Mouse (Mus musculus) fibroblast of lung, adult 2 months (primary cell): ENCODE results near the gene Bivm.

Experiments
- DNase-seq: peaks from one replicate; pipeline ENCODE4 v3.0.0-alpha.2; 2011; ENCODE audit warnings: low read depth

The Bivm gene

DNA sequence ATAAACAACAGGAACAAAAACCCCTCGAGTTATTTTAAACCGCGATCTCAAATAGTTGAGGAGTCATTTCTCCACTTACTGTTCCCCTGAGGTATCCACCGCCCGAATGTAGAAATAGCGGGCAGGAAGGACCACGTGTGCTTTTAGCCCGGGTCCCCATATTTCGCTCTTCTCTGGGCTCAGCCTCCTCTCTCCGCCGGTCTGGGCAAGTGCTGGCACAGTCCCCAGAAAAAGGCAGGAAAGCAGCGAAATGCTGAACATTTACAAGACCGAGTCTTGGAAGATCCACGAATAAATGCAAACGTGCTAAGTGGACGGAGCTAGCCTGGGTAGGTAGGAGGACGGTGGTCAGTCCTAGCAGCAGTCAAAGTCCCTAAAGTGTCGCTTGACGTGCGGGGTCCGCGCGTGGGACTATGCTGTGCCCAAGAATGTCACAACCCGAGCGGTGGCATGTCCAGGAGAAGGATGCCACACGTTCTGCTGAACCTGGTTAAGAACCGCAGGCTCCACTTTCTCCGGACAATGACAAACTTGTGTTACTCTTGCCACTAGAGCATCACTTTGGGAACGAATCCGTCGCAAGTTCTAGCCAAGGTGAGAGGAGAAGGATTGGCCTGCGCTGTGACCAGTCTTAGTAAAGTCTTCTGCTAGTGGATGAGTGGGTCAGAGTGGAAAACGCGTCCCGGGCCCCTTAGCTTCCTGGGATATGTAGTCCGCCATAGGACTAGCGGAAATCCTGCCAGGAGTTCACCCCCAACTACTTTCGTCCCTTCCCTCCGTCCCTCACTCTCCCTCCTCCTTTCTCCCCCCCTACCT, at the start of gene Bivm, which contains the start of gene Kdelc1:
Gene Bivm (plus strand): TSS at position 719 of the 816 bp plus-strand sequence.
Gene Kdelc1 (minus strand): TSS at position 570 of the 816 bp plus-strand sequence.
- DNase-seq = peak; percentile 92

- DNase-seq = no peak
Measured at GRCm38 (mm10) chr1:44101448-44102225, 17.1 kb upstream of the Bivm start.

DNA sequence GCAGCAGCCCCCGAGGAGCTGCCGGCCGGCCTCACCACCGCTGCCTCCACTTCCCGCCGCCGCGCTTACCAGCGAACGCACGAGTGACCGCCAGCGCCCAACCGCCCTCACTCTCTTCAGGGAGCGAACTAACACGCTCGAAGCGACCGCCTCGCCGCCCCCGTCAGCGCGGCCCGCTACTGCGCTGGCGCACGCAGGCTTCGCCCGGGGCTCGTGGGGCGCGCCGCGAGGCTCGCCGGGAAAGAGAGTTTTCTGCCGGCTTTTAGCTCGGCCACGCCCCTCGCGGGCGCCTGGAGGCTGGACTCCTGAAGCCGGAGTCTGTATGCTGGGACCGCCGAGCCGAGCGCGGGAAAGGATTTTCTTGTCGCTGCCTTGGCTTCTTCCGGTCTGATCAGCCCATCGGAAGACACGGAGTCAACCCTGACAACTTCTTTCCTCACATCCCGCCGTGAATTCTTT, 16.5 kb upstream of the Bivm start, which contains the start of gene Tex30:
Gene Tex30 (minus strand): TSS at position 183 of the 459 bp plus-strand sequence.
- peak; percentile 87 for DNase-seq

GRCm38 (mm10) chr1:44102939-44103338, 15.8 kb upstream of the Bivm start:
- DNase-seq = no peak

- no peak for DNase-seq
Measured at GRCm38 (mm10) chr1:44117571-44117970, 1.2 kb upstream of the Bivm start.

DNA sequence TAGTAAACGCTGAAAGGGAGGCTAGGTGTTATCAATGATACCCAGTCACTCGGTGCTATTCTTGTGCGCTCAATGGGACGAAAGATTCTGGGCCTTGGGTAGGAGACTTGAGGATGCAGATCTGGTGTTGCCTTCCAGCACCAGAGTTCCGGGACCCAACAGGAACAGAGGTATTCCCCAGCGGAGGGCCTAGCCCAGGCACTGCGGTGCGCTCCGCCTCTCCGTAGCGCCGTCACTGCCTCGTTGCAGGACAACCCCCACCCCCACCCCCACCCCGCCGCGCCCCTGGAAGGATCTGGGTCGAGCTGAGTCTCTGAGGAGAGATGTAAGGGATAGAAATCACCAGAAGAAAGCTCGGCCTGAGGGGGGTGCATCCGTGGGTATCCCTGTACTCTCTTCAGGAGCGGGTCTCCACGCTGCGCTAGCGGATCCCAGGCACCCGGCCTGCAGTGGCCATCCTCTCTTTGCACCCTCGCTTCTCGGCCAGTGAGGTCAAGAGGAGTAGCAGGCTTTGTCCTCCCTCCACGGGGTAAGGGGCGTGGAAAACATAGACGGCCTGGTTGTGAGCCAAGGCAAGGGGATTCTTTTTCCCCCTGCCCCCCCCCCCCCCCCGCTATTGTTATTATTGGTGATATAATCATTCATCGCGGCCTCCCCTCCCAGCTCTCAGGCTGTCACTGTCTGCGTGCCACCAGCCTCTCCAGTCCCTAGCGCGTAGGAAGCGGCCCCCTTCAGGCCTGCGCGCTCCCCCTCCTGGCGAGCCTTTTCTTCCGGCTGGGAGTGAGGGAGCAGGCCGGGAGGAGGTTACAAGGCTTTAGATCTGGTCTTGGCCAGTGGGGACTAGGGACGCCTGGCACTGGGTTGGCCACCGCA, 680 bp downstream of the Bivm start:
- no peak for DNase-seq

DNA sequence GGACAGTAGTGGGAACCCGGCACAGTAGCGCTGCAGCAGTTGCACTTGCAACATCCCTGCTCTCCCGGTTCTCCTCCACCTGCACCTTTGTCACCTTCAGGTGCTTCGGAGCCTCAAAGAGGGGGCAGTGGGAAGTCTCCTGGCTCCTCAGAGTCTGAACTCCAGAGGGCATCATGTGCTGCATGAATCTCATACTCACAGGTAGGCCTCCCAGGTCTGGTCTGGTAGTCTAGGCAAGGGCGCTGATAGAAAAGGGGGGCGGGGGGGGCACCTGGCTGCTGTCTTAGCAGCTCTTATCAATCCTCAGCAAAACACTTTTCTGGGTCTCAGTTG, 1.3 kb downstream of the Bivm start:
- DNase-seq = no peak

DNA sequence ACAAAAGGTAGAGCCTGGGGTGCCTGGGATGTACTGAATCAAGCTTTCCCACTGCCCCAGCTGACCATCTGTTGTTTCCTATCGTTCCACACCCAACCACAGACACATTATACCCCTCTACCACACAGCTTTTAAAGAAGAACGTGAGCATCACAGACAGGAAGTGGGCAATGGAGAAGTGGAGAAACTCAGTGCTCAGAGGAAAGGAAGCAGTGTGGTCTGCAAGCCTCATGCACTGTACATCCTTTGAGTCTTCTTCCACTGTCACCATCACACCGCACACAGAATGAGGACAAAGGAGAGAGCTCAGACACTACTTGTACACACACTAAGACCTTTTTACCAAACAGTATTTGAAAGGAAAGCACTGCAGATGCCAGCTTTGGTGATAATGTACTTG, 3.5 kb downstream of the Bivm start:
- no peak for DNase-seq

DNA sequence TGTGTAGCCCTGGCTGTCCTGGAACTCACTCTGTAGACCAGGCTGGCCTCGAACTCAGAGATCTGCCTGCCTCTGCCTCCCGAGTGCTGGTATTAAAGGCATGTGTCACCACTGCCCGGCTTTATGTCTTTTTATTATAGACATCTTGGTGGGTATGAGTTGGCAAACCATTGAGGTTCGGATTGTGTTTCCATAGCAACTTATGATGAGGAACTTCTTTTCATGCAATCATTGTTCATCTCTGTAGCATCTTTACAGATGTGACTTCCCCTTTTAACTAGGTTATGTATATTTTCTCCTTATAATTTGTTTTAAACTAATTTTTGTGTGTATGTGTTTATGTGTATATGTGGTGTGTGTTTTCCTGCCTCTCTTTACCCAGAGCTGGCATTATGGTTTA, 6.8 kb downstream of the Bivm start:
- no peak for DNase-seq

DNA sequence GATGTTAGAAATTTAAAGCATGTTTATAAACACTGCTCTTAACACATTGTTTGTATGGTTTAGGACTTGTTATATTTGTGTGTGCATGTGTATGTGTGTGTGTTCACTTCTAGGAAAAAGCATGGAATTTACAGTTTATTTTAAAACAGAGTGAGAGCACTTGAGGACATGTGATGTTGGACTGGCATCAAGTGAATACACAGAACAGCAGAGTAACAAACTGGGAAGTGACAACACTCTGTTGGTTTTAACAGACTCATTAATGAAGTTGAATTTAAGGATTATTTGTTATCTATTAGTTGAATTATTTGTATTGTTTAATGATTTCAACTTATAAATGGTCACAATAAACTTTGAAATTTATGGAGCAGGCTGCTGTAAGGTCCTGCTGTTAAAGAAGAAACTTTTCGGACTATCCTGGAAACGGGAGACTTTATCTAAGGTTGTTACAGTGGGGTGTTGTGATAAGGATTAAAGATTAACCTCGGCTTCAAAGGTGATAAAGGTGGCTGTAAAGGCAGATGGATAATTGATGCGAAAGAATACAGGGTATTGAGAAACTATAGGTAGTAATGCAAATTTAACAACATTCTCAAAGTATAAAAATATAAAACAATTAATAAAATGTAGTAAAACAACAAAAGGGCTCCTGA, 11.3 kb downstream of the Bivm start:
- DNase-seq = no peak

- DNase-seq = no peak
Measured at GRCm38 (mm10) chr1:44140232-44140631, 21.5 kb downstream of the Bivm start.

GRCm38 (mm10) chr1:44142747-44143146, 24.0 kb downstream of the Bivm start:
- DNase-seq = no peak

- DNase-seq = peak; percentile 74
Measured at GRCm38 (mm10) chr1:44147563-44148381, 29.0 kb downstream of the Bivm start, which contains the start of gene Ercc5. Ercc5 (plus strand) TSS chr1:44147744.

- DNase-seq = no peak
Measured at GRCm38 (mm10) chr1:44148706-44149105, 29.9 kb downstream of the Bivm start.

DNA sequence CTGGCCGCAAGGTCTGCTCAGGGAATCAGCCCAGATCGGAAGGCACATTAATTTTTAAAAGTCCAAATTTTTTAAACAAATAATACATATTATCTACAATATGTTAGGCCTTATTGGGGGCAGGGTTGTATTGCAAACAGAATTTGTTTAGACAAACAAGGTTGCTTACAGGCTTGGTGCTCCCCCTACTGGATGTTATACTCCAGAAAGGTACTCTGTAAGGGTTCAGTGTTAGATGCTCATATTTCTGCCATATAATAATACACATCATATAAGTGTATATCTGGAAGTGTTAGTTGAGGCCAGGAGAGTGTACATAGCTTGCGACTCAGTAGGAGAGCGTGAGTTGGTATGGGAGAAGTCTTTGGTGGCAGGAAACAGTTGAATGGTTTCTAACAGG, 36.5 kb downstream of the Bivm start:
- no peak for DNase-seq

- DNase-seq = no peak
Measured at GRCm38 (mm10) chr1:44158317-44158716, 39.6 kb downstream of the Bivm start.

DNA sequence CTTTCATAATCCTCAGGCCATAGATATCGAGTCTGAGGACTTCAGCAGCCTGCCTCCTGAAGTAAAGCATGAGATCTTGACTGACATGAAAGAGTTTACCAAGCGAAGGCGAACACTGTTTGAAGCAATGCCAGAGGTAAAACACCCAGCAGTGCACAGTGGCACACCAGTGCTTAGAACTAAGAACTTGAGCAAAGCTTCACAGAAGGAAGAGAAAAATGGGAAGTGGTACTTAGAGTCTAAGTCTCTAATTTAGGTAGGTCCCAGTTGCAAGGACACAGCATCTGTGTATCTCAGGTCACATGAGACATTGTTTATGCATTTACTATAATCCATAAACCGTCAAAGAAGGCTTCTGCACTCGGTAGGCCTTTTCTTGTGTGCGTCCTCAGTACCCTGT, 43.1 kb downstream of the Bivm start:
- no peak for DNase-seq

DNA sequence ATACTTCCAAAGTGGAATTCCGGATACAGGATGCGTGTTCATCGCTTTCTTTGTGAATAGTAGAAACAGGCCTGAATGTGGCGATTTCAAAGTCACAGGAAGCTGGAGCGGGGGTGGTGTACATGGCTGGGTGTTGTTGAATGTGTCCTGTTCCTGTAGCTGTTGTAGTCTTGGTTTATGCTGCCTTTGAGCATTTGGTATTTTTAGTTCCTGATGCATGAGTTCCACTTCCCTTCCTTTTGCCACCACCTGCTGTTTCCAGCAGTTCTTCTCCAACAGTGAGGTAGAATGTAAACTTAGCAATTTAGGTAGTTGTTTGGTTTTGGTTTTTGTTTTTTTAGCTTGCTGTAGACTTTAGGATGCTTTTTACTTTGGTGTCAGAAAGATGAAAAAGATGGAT, 43.6 kb downstream of the Bivm start:
- DNase-seq = no peak

DNA sequence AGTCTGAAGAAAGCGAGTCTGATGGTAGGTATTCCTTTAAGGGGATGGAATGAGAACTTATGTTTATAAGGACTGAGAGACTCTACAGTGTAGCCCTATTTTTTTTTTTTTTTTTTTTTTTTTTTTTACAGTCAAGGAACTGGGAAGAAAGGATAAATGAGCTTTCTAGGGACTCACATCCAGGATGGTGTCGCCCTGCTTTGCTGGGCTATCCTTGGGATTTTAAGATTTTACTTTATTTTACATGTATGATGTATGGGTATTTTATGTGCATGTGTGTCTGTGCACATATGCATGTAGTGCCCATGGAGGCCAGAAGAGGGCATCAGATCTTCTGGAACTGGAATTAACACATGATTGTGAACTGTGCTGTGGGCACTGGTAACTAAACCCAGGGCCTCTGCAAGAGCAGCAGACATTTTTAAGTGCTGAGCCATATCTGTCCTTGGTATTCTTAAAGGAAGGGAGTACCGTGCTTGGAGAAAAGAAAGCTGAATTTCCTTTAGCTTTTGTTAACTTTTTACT, 49.2 kb downstream of the Bivm start:
- no peak for DNase-seq

GRCm38 (mm10) chr1:44172656-44173055, 53.9 kb downstream of the Bivm start:
- DNase-seq = no peak
